Mouse (Mus musculus): ENCODE data around the gene Gm10277.

- no peak for TF ChIP-seq POLR2A (IDR thresholded peaks at IDR 0.05; ENCODE audit: extremely low read depth, insufficient read depth, low read length)
- TF ChIP-seq CTCF (IDR thresholded peaks at IDR 0.05; ENCODE audit: low read depth, low read length) = peak; percentile 92
Measured at GRCm38 (mm10) chr11:77816003-77816402, 28.5 kb upstream of the Gm10277 start.
